10 mouse cellular contexts compared by ENCODE assay signal in genomic region chr19:59462459-59463292, GRCm38 (mm10). TPM values are rescaled to one million over a fixed set of nuclear protein-coding genes. Genes with fewer than 3 reads are reported as not detected.
A peak's percentile ranks its signal among the peaks of the same experiment; 100 is the strongest.
DNase-seq lines count a peak whose midpoint lies in the region; ATAC-seq lines count a peak whose summit lies in the region.
"Had no signal": no experiment of that assay in that cellular context is flagged by ENCODE, and none has a peak within 500 bp of the region (broad histone marks: within the 10 kb centered on the region; RNA-seq: fewer than 3 reads in every experiment).

No protein-coding gene starts in this region.

- peak; percentile 60 for DNase-seq in neural tube, embryonic 10.5 days (ENCODE audit: extremely low spot score, low spot score)
- no peak for DNase-seq in thymus, postnatal 10 days (ENCODE audit: low spot score in 2 of 2)
- DNase-seq in spleen, adult 12 weeks (ENCODE audit: low spot score), result no peak
- no peak for DNase-seq in liver
- DNase-seq: lung, postnatal 36 days had no signal

- no peak overlapping the region for H3K4me3 ChIP-seq in neural tube, embryonic 15.5 days (replicated peaks)
- H3K4me3 ChIP-seq in forebrain, embryonic 15.5 days, result peak overlapping the region; percentile 60
- H3K4me3 ChIP-seq in limb, embryonic 12.5 days (replicated peaks), result peak overlapping the region; percentile 50

- ATAC-seq in neural tube, embryonic 15.5 days (ENCODE audit: low FRiP score), result no peak
- no peak for ATAC-seq in forebrain, embryonic 15.5 days (replicated peaks)
- no peak for ATAC-seq in limb, embryonic 12.5 days (ENCODE audit: insufficient number of reproducible peaks, insufficient read depth, low FRiP score, low TSS enrichment, low read depth)

- no peaks in the 10 kb centered on the region for H3K36me3 ChIP-seq in neural tube, embryonic 15.5 days
- H3K36me3 ChIP-seq in forebrain, embryonic 15.5 days, result no peaks in the 10 kb centered on the region
- H3K36me3 ChIP-seq in limb, embryonic 12.5 days, result no peaks in the 10 kb centered on the region

- no peaks in the 10 kb centered on the region for H3K9me3 ChIP-seq in neural tube, embryonic 15.5 days (replicated peaks)
- H3K9me3 ChIP-seq in forebrain, embryonic 15.5 days, result no peaks in the 10 kb centered on the region
- no peaks in the 10 kb centered on the region for H3K9me3 ChIP-seq in limb, embryonic 12.5 days

- no peak overlapping the region for H3K27ac ChIP-seq in neural tube, embryonic 15.5 days (replicated peaks)
- H3K27ac ChIP-seq in forebrain, embryonic 15.5 days (replicated peaks), result peak overlapping the region; percentile 29
- H3K27ac ChIP-seq in limb, embryonic 12.5 days, result no peak overlapping the region

- peaks cover 94% of the 10 kb centered on the region for H3K27me3 ChIP-seq in neural tube, embryonic 15.5 days (replicated peaks)
- peaks cover 16% of the 10 kb centered on the region; the same call in 1 of the 2 replicates for H3K27me3 ChIP-seq in forebrain, embryonic 15.5 days
- peaks cover 90% of the 10 kb centered on the region for H3K27me3 ChIP-seq in limb, embryonic 12.5 days

- peaks cover 22% of the 10 kb centered on the region for H3K4me1 ChIP-seq in neural tube, embryonic 15.5 days
- peaks cover 59% of the 10 kb centered on the region for H3K4me1 ChIP-seq in forebrain, embryonic 15.5 days
- H3K4me1 ChIP-seq in limb, embryonic 12.5 days (replicated peaks), result peaks cover 23% of the 10 kb centered on the region

- 3% methylated on average over 19 of the region's 19 CpGs for WGBS in neural tube, embryonic 15.5 days
- 6% methylated on average over 19 of the region's 19 CpGs for WGBS in forebrain, embryonic 15.5 days
- WGBS in limb, embryonic 12.5 days, result 7% methylated on average over 19 of the region's 19 CpGs

- no peak overlapping the region for H3K9ac ChIP-seq in neural tube, embryonic 15.5 days (replicated peaks)
- peak overlapping the region; percentile 43 for H3K9ac ChIP-seq in forebrain, embryonic 15.5 days (replicated peaks)
- peak overlapping the region; percentile 42 for H3K9ac ChIP-seq in limb, embryonic 12.5 days (replicated peaks)

- no peak overlapping the region for H3K4me2 ChIP-seq in neural tube, embryonic 15.5 days
- peak overlapping the region; percentile 68 for H3K4me2 ChIP-seq in forebrain, embryonic 15.5 days (replicated peaks)
- peak overlapping the region; percentile 77 for H3K4me2 ChIP-seq in limb, embryonic 12.5 days
- H3K4me2 ChIP-seq: heart, embryonic 11.5 days had no signal

RNA-seq across cellular contexts. Expression of gene Emx2, which starts 4.5 kb away (rescaled TPM):
- 0.06 TPM in 1 of 2 replicates, not detected in the other for polyA plus RNA-seq in neural tube, embryonic 15.5 days (2015; fragmentation: Nextera tagmentation; extraction: Ambion mirVana)
- polyA plus RNA-seq in forebrain, embryonic 15.5 days (2015; fragmentation: Nextera tagmentation; extraction: Ambion mirVana), result 14.7 and 19.9 TPM in 2 replicates
- polyA plus RNA-seq in limb, embryonic 12.5 days (2016; fragmentation: Nextera tagmentation; extraction: Ambion mirVana), result 12.0 and 18.9 TPM in 2 replicates
- polyA plus RNA-seq: liver, adult 2 months had no signal

Comparison
In these comparisons a context has a peak if more than half of its experiments do, and no peak if none do; other contexts are left out.
1. RNA of gene Emx2, which starts 4.5 kb away (polyA plus RNA-seq): 14.7 to 19.9 TPM in forebrain, embryonic 15.5 days and 12.0 to 18.9 TPM in limb, embryonic 12.5 days; 0.06 TPM in neural tube, embryonic 15.5 days; every median in the first group is over 10 times any median in the second.